Comparison of ENCODE assay signal across 16 mouse cellular contexts in genomic region chr3:27815201-27815695, GRCm38 (mm10).
"Had no signal": no experiment of that assay in that cellular context is flagged by ENCODE, and none has a peak within 500 bp of the region (broad histone marks: within the 10 kb centered on the region; RNA-seq: fewer than 3 reads in every experiment).

No protein-coding gene starts in this region.

- H3K9me3 ChIP-seq: liver, embryonic 15.5 days; midbrain, embryonic 10.5 days; midbrain, embryonic 12.5 days; neural tube, embryonic 12.5 days had no signal

- H3K36me3 ChIP-seq: liver, embryonic 15.5 days; midbrain, embryonic 10.5 days; midbrain, embryonic 12.5 days; neural tube, embryonic 12.5 days had no signal

- H3K27ac ChIP-seq: liver, embryonic 15.5 days; midbrain, embryonic 10.5 days; midbrain, embryonic 12.5 days; neural tube, embryonic 12.5 days had no signal

- DNase-seq: lung, adult 18-20 months; lung, embryonic 14.5 days; lung, postnatal 10 days; lung, postnatal 4 days; midbrain, embryonic 14.5 days; right cerebral cortex, postnatal 25 days; right cerebral cortex, postnatal 4 days; spleen, adult 18-20 months; thymus, adult 18-20 months; thymus, postnatal 14 days; thymus, postnatal 36 days had no signal

- ATAC-seq: midbrain, embryonic 16.5 days had no signal

- H3K4me2 ChIP-seq: liver, embryonic 15.5 days; lung, embryonic 14.5 days; midbrain, embryonic 12.5 days; neural tube, embryonic 12.5 days had no signal

- H3K4me1 ChIP-seq: liver, embryonic 15.5 days; midbrain, embryonic 10.5 days; midbrain, embryonic 12.5 days; neural tube, embryonic 12.5 days had no signal

- H3K9ac ChIP-seq: liver, embryonic 15.5 days; lung, embryonic 14.5 days; midbrain, embryonic 12.5 days; neural tube, embryonic 12.5 days had no signal

- H3K4me3 ChIP-seq: liver, embryonic 15.5 days; midbrain, embryonic 10.5 days; midbrain, embryonic 12.5 days; neural tube, embryonic 12.5 days had no signal

- H3K27me3 ChIP-seq: liver, embryonic 15.5 days; midbrain, embryonic 12.5 days; neural tube, embryonic 12.5 days had no signal
